Mouse (Mus musculus): Measurements from ENCODE around the gene Fat1.

Fat1 gene

GRCm38 (mm10) chr8:45004021-45004420 is 68.8 kb downstream of the Fat1 start:
- in situ Hi-C loops (cut with MboI, MseI) = no loop called here

DNA sequence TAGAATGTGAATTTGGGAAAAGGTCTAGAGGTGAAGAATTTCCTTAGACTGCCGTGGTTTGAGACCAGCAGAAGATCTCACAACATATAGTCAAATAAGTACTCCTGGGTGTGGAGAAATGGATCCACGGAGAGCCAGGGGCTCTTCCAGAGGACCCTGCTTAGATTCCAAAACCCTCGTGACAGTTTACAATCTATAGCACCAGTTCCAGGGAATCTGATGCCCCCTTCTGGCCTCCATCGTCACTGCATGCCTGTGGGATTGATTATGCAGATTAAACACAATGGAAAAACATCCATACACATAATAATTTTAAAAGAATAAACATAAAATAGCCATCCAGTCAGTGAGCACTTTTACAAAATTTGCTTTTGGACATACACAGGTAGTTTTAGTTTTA is 75.4 kb downstream of the Fat1 start:
- in situ Hi-C loops (cut with MboI, MseI) = no loop called here

DNA sequence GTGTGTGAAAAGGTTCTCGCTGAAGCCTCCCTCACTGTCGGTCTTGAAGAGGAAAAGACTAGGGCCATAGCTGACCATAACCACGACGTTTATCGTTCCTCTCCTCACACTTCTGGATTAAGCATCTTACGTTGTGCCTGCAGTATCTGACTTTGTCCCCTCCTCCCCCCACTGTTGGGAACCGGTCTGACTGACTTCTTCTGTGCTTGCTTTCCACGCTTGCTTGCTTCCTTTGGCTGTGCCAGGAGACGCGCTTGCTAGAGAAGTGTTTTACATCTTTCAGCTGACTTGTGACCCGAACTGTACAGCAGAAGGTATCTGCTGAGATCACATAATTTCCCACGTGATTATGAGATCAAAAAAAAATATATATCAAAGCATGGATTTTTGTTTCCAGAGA is 76.5 kb downstream of the Fat1 start:
- in situ Hi-C loops (cut with MboI, MseI) = no loop called here

- in situ Hi-C loops (cut with MboI, MseI) = no loop called here
Measured at GRCm38 (mm10) chr8:45013852-45014251, 78.6 kb downstream of the Fat1 start.

DNA sequence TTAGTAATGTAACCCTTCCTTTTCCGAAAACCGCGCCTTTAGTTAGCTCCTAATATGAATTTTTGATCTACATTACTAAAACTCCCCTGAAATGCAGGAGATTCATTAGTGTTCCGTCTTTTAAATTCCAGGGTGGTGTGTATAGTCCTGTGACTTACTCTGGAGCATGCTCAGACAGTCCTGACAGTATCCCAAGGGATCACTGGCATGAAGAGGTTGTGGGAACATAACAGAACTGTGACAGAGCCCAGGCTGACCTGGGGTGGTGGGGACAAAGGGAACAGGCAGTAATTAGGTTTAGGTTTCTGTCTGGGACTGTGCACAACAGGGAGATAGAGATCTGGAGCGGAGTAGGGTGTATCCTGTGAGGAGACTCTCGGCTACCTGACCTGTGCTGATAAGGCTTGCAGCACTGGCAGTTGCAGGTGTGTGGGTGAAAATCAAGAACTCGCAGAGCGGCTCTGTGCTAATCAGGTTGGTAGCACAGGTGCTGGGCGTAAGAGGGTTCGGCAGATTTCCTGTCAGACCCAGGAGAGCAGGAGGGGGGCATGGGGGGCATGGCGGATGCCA is 79.3 kb downstream of the Fat1 start:
- in situ Hi-C loops (cut with MboI, MseI) = no loop called here

DNA sequence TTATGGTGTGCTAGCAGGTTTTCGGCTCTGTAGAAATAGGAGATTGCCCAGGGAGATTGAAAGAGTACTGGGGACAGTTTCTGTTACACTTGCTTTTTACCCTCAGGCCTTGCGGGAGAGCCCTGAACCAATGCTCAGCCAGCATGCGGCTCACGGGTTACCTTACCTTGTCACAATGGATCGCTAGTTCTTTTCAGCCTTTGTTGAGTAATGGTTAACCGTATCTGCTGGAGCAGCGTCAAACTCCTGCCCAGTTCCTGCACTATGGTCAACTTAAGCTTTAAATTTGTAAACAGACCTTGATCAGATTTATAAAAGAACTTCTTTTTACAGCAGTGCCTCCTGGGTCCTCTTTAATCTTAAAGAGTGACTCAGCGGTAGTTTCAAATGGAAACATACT is 80.6 kb downstream of the Fat1 start:
- in situ Hi-C loops (cut with MboI, MseI) = no loop called here

- in situ Hi-C loops (cut with MboI, MseI) = no loop called here
Measured at GRCm38 (mm10) chr8:45019241-45019640, 84.0 kb downstream of the Fat1 start.

DNA sequence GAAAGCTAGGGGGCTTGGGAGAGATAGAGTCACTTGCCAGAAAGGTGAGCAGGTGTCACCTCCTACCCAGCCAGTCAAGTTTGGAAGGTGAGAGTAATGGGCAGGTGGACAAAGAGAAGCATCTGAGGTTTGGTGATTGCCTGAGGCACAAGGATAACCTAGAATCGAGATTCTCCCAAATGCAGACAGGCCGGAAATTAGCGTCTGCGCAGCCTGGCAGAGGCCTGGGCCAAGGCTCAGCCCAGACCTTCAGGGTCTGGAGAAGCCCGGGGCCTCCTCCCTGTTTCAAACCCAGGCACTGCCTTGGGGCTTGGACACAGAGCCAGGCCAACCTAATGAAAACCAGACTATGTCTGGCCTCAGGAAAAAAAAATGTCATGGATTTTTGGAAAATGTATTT is 85.9 kb downstream of the Fat1 start:
- in situ Hi-C loops (cut with MboI, MseI) = no loop called here

DNA sequence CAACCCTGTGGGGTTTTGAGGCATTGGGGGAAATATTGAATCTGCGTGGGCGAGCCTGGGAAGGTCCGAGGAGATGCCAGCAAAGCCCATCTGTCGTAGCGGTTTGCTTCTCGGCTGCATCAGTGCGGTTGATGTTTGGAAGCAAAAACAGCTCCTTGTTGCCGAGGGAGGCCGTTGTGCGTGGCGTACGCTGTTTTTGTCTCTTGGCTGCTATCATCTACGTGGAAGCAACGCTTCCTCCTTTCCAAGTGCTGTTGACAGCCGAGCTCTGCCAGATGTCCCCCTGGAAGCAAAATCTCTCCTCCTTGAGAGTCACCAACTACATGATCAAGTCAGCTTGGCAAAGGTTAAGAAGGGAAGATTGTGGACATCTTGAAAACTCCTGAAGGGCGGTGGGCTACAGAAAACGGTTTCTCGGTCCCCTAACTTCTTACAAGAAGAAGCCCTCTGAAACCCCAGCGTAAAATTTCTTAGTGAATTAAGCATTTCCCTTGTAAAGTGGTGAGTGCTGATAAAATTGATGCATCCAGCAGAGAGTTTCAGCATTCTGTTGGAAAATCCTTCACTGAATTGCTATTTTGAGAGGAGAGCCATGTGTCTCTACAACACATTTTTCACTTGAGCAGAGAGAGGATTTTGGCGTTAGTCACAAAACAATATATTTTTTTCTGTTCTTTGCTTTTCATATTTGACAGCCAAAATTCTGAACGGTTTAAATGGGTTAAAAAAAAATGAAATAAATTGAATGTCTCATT is 86.8 kb downstream of the Fat1 start:
- in situ Hi-C loops (cut with MboI, MseI) = no loop called here

GRCm38 (mm10) chr8:45028081-45028497 is 92.8 kb downstream of the Fat1 start:
- in situ Hi-C loops (cut with MboI, MseI) = no loop called here

DNA sequence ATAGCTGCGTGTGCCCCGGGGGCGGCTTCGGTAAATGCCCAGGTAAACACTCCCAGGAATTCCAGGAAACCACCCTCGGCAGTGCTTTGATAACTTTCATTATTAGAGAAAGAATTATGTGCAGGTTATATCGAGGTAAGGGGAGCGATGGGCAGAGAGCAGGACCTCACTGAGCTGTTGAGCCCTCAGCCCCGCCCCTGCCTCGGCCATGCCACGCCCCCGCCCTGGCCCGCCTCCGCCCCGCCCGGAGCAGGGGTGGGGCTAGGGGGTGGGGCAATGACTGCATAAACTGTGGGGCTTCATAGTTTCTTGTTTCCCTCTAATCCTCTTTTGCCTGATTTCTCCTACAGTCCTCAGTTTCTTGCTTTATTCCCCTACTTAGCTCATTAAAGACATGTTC is 103.1 kb downstream of the Fat1 start:
- in situ Hi-C loops (cut with MboI, MseI) = no loop called here

GRCm38 (mm10) chr8:45044160-45044559 is 108.9 kb downstream of the Fat1 start:
- in situ Hi-C loops (cut with MboI, MseI) = no loop called here

- in situ Hi-C loops (cut with MboI, MseI) = no loop called here
Measured at GRCm38 (mm10) chr8:45050451-45050850, 115.2 kb downstream of the Fat1 start.

- in situ Hi-C loops (cut with MboI, MseI) = no loop called here
Measured at GRCm38 (mm10) chr8:45051236-45051635, 116.0 kb downstream of the Fat1 start.

DNA sequence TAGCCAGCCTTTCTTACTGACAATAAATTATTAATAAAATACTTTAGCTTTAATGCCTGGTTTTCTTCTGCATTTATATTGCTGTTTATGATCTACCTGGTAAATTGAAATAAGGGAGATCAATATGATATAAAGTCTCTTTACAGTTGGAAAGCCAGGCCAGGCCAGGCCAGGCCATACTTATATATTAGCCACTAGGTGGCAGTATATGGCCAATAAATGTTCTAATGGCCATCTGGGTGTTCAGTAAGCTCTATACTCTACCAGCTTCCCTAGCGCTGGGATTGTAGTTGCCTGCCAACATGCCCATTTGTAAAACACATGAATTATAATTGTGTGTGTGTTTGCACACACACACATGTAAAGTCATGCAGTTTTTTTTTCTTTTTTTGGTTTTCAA is 117.0 kb downstream of the Fat1 start:
- in situ Hi-C loops (cut with MboI, MseI) = no loop called here

- in situ Hi-C loops (cut with MboI, MseI) = no loop called here
Measured at GRCm38 (mm10) chr8:45052618-45053017, 117.4 kb downstream of the Fat1 start.

DNA sequence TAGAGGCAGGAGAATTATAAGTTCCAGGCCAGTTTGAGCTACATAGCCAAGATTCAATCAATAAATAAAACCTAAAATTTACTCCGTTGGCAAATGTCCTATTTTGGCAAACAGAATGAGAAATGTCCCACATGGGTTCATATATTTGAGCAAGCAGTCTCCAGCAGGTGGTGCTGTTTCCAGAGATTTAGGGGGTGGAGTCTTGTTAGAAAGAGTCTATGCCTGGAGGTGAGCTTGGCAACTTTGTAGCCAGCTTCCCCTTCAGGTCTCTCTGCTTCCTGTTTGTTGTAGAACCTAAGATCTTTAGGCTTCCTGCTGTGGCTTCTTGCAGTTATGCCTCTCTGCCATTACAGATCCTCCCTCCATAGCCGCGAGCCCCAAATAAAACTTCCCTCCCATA is 120.3 kb downstream of the Fat1 start:
- in situ Hi-C loops (cut with MboI, MseI) = no loop called here

- in situ Hi-C loops (cut with MboI, MseI) = no loop called here
Measured at GRCm38 (mm10) chr8:45056810-45057209, 121.6 kb downstream of the Fat1 start.

GRCm38 (mm10) chr8:45060083-45060482 is 124.8 kb downstream of the Fat1 start:
- in situ Hi-C loops (cut with MboI, MseI) = no loop called here

GRCm38 (mm10) chr8:45062311-45062710 is 127.1 kb downstream of the Fat1 start:
- in situ Hi-C loops (cut with MboI, MseI) = no loop called here

DNA sequence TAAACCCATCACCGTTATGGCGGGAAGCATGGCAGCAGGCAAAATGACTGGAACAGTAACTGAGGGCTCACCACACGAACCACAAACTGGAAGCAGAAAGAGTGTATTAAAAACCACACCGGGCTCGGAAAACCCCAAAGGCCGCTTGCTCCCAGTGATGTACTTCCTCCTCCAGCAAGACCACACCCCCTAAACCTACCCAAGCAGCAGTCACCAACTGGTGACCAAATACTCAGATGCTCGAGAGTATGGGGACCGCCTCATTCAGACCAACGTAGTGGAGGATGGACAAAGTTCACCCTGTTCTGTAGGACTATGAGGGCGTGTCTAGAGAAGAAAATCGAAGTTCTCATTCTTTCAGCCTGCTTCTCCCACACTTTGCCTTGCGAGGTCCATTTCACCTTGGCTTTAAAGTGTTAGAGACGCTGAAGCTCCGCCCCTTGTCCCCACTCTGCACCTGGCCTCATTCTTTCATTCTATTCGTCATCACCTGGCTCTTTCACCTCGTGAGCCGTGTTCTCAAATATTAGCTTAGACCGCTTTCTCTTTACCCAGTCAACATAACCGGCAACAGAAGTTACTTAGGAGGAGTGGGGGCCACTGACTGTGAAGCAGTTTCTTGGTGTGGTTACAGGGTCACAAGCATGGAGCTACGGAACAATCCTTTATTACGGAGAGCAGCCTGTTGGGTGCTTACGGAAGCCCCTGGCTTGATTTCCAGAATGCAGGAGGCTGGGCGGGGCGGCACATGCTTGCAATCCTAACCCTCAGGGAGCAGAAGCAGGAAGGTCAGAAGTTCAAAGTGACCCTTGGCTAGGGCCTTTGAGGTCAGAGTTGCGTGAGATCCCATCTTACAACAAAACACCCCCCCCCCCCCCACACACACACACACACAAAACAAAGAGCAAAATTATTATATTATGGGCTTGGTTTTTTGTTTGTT is 128.0 kb downstream of the Fat1 start:
- in situ Hi-C loops (cut with MboI, MseI) = no loop called here

DNA sequence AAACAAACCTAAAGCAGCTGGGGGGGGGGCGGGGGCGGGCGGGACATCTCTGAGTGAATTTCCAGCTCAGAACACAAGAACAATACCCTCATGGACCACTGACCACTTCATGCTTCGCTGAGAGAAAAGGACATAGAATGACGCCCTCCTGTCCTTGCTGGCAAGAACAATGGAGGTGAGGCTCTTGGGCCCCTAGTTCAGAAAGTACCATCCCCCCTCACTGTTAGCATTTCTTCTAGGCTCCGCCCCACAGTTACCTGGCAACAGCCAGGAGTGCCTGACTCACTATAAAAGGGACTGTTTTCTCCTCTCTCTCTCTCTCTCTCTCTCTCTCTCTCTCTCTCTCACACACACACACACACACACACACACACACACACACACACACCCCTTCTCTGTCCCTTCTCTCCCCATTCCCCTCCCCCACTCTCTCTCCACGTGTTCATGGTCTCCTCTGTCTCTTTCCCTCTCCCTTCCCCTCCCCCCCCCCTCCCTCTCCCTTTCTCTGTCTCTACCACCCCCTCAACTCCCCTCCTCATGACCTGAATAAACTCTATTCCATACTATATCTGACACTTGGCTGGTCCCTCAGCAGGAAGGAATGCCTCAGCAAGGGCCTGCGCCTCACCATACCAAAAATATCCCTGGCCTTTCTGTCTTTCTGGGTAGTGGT is 129.1 kb downstream of the Fat1 start:
- in situ Hi-C loops (cut with MboI, MseI) = no loop called here
